Comparison of ENCODE assay signal across 11 mouse cellular contexts in the genomic region with DNA sequence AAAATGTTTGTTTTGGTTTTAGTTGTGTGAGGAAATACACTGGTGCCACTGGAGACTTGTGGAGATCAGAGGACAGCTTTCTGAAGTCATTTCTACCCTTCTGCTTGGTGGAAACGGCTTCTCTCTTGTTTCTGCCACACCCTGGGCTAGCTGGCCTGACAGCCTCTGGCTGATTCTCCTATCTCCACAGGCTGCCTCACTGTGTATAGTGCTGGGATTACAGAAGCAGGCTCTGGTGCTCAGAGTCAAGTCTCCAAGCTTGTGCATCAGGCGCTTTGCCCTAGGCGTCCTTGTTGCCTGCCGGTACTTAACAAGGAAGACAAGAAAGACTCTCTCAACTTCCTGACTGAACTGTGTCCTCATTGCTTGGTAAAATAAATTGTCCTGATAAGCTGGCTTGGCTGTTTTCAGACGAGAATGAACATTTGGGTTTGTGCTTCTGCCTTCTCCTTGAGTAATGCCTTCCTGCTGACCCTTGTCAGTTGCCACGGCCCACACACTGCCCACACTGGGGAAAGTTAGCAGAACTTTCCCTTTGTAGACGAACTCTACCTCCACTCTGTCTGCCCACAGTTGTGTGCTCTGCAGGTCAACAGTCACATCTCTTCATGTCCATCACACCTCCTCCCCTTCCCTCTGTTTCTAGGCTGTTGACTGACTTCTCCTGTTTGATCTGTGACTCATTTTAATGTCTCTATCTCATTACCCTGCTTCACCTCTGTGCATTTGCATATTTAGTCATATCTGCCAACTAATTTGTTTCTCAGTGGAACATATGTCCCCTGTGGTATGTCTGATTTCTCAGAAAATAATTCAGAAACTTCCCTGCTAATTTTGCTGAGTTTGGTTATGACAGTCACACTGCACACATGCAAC. TPM values are rescaled to one million over a fixed set of nuclear protein-coding genes. Genes with fewer than 3 reads are reported as not detected.
DNase-seq lines count a peak whose midpoint lies in the region; ATAC-seq and TF ChIP-seq lines count a peak whose summit lies in the region.
"Had no signal": no experiment of that assay in that cellular context is flagged by ENCODE, and none has a peak within 500 bp of the region (broad histone marks: within the 10 kb centered on the region; RNA-seq: fewer than 3 reads in every experiment).

No protein-coding gene starts in this region.

- no peak overlapping the region for H3K4me3 ChIP-seq in heart, embryonic 12.5 days
- H3K4me3 ChIP-seq in small intestine, adult 2 months (ENCODE audit: low read depth, low read length) = peak overlapping the region; percentile 47
- H3K4me3 ChIP-seq in cerebellum, adult 2 months (replicated peaks; ENCODE audit: insufficient read depth, low read depth, low read length) = no peak overlapping the region
- H3K4me3 ChIP-seq: limb, embryonic 15.5 days had no signal

- H3K27me3 ChIP-seq in heart, embryonic 12.5 days (replicated peaks) = peaks cover 22% of the 10 kb centered on the region
- no peaks in the 10 kb centered on the region for H3K27me3 ChIP-seq in small intestine, adult 2 months (ENCODE audit: control insufficient read depth, insufficient read depth, low read length)
- no peaks in the 10 kb centered on the region for H3K27me3 ChIP-seq in cerebellum, adult 2 months (ENCODE audit: control insufficient read depth, insufficient read depth, low read length)

- H3K4me1 ChIP-seq in heart, embryonic 12.5 days (replicated peaks) = peaks cover 12% of the 10 kb centered on the region
- H3K4me1 ChIP-seq in small intestine, adult 2 months (ENCODE audit: control insufficient read depth, insufficient read depth, insufficient read length, low read length) = peaks cover 12% of the 10 kb centered on the region
- peaks cover 4% of the 10 kb centered on the region; the same call in 1 of the 2 replicates for H3K4me1 ChIP-seq in cerebellum, adult 2 months (ENCODE audit: control insufficient read depth, insufficient read depth, low read length)

- TF ChIP-seq POLR2A in small intestine, adult 2 months (IDR thresholded peaks at IDR 0.05; ENCODE audit: low read depth, low read length) = no peak; the same call in 1 of the 2 replicates
- no peak for TF ChIP-seq POLR2A in cerebellum, adult 2 months (IDR thresholded peaks at IDR 0.05; ENCODE audit: borderline replicate concordance, insufficient read depth, low read length)

- peak overlapping the region; percentile 88; the same call in 1 of the 2 replicates for H3K27ac ChIP-seq in heart, embryonic 12.5 days (ENCODE audit: poor library complexity, severe bottlenecking)
- H3K27ac ChIP-seq in small intestine, adult 2 months (ENCODE audit: insufficient read depth, low read depth, low read length) = peak overlapping the region; percentile 89
- H3K27ac ChIP-seq in cerebellum, adult 2 months (ENCODE audit: insufficient read depth, low read length) = no peak overlapping the region
- H3K27ac ChIP-seq: limb, embryonic 15.5 days had no signal

- peak; percentile 37 for DNase-seq in kidney, adult 11 months
- DNase-seq in kidney, adult 18-20 months = no peak
- DNase-seq in kidney, postnatal 25 days = peak; percentile 29 to 53
- DNase-seq in urinary bladder, adult 2 months (ENCODE audit: low spot score) = no peak
- no peak for DNase-seq in cerebellum, adult 2 months

- no peaks in the 10 kb centered on the region; the same call in 1 of the 2 replicates for H3K36me3 ChIP-seq in heart, embryonic 12.5 days
- H3K36me3 ChIP-seq in small intestine, adult 2 months (ENCODE audit: control insufficient read depth, insufficient read depth, low read length) = no peaks in the 10 kb centered on the region
- H3K36me3 ChIP-seq: limb, embryonic 15.5 days had no signal

- no peaks in the 10 kb centered on the region for H3K9me3 ChIP-seq in heart, embryonic 12.5 days (replicated peaks)
- H3K9me3 ChIP-seq: limb, embryonic 15.5 days had no signal

- H3K9ac ChIP-seq in heart, embryonic 12.5 days = peak overlapping the region; percentile 30; the same call in 1 of the 2 replicates
- H3K9ac ChIP-seq: limb, embryonic 15.5 days had no signal

- WGBS in heart, embryonic 12.5 days = 49% methylated on average over 7 of the region's 7 CpGs
- WGBS in small intestine, adult 2 months = 12% methylated on average over 7 of the region's 7 CpGs
- WGBS in cerebellum, adult 2 months = 84% methylated on average over 7 of the region's 7 CpGs

- ATAC-seq in heart, embryonic 12.5 days (ENCODE audit: insufficient number of reproducible peaks, low FRiP score) = no peak
- ATAC-seq in frontal cortex, adult (ENCODE audit: low TSS enrichment) = no peak
- ATAC-seq: hindbrain, embryonic 16.5 days had no signal

- H3K4me2 ChIP-seq in heart, embryonic 12.5 days = peak overlapping the region; percentile 50
- H3K4me2 ChIP-seq: limb, embryonic 15.5 days had no signal

- no peak for TF ChIP-seq CTCF in small intestine, adult 2 months (IDR thresholded peaks at IDR 0.05; ENCODE audit: extremely low read depth, insufficient read length, insufficient replicate concordance, low read depth, low read length)
- no peak for TF ChIP-seq CTCF in cerebellum, adult 2 months (IDR thresholded peaks at IDR 0.05; ENCODE audit: borderline replicate concordance, insufficient read depth, low read depth, low read length)

RNA-seq across cellular contexts. Expression of a gene that starts 1.3 kb away (rescaled TPM):
- 5.3 and 6.9 TPM in 2 replicates for polyA plus RNA-seq in heart, embryonic 12.5 days (2016; fragmentation: Nextera tagmentation; extraction: Ambion mirVana)
- 4.9 and 10.2 TPM in 2 replicates for polyA plus RNA-seq in small intestine, adult 2 months (2012; rRNA removed)
- 6.1 and 7.7 TPM in 2 replicates for polyA plus RNA-seq in urinary bladder, adult 2 months (2012; rRNA removed)
- polyA plus RNA-seq in cerebellum, adult 2 months (2012; rRNA removed) = 0.57 and 0.82 TPM in 2 replicates

RNA-seq across cellular contexts. Expression of a gene that starts 8.5 kb away (rescaled TPM):
- polyA plus RNA-seq in heart, embryonic 12.5 days (2016; fragmentation: Nextera tagmentation; extraction: Ambion mirVana) = 20.0 and 21.3 TPM in 2 replicates
- 18.8 and 29.1 TPM in 2 replicates for polyA plus RNA-seq in small intestine, adult 2 months (2012; rRNA removed)
- 3.0 and 5.5 TPM in 2 replicates for polyA plus RNA-seq in urinary bladder, adult 2 months (2012; rRNA removed)
- polyA plus RNA-seq in cerebellum, adult 2 months (2012; rRNA removed) = 1.8 and 2.3 TPM in 2 replicates

RNA-seq across cellular contexts. Expression of a gene that starts 23.3 kb away (rescaled TPM):
- polyA plus RNA-seq in heart, embryonic 12.5 days (2016; fragmentation: Nextera tagmentation; extraction: Ambion mirVana) = not detected in 2 replicates
- polyA plus RNA-seq in small intestine, adult 2 months (2012; rRNA removed) = 6.2 and 13.0 TPM in 2 replicates
- polyA plus RNA-seq in urinary bladder, adult 2 months (2012; rRNA removed) = 5.4 and 7.9 TPM in 2 replicates
- polyA plus RNA-seq in cerebellum, adult 2 months (2012; rRNA removed) = 0.29 and 0.36 TPM in 2 replicates
- polyA plus RNA-seq: embryonic facial prominence, embryonic 14.5 days; hindbrain, embryonic 16.5 days; limb, embryonic 15.5 days had no signal

RNA-seq across cellular contexts. Expression of a gene that starts 28.9 kb away (rescaled TPM):
- polyA plus RNA-seq in heart, embryonic 12.5 days (2016; fragmentation: Nextera tagmentation; extraction: Ambion mirVana) = not detected in 2 replicates
- polyA plus RNA-seq in small intestine, adult 2 months (2012; rRNA removed) = 1.5 and 2.5 TPM in 2 replicates
- 0.65 and 1.0 TPM in 2 replicates for polyA plus RNA-seq in urinary bladder, adult 2 months (2012; rRNA removed)
- not detected in 2 replicates for polyA plus RNA-seq in cerebellum, adult 2 months (2012; rRNA removed)
- polyA plus RNA-seq: embryonic facial prominence, embryonic 14.5 days; hindbrain, embryonic 16.5 days; limb, embryonic 15.5 days had no signal

RNA-seq across cellular contexts. Expression of a gene that starts 28.9 kb away (rescaled TPM):
- 2.4 and 3.6 TPM in 2 replicates for polyA plus RNA-seq in heart, embryonic 12.5 days (2016; fragmentation: Nextera tagmentation; extraction: Ambion mirVana)
- polyA plus RNA-seq in small intestine, adult 2 months (2012; rRNA removed) = not detected in 2 replicates
- 1.3 and 1.8 TPM in 2 replicates for polyA plus RNA-seq in urinary bladder, adult 2 months (2012; rRNA removed)
- 0.93 TPM in 1 of 2 replicates, not detected in the other for polyA plus RNA-seq in cerebellum, adult 2 months (2012; rRNA removed)
- polyA plus RNA-seq: embryonic facial prominence, embryonic 14.5 days had no signal

Comparison
In these comparisons a context has a peak if more than half of its experiments do, and no peak if none do; other contexts are left out.
1. DNase-seq: peak in kidney, adult 11 months (single experiment) and kidney, postnatal 25 days (2 of 2); none in kidney, adult 18-20 months (single experiment), urinary bladder, adult 2 months (single experiment) and cerebellum, adult 2 months (0 of 2).